Mouse (Mus musculus): ENCODE measurements around the gene Manbal. TPM values are rescaled to one million over a fixed set of nuclear protein-coding genes. Genes with fewer than 3 reads are reported as not detected.

Gene Manbal
- polyA plus RNA-seq, 1 experiment = 64.5 TPM

- Histone ChIP-seq H3K4me3 (no peak overlapping the region), H3K27me3 (ENCODE audit: control insufficient read depth, insufficient read depth, insufficient read length) (no peaks in the 10 kb centered on the region), H3K4me2 (ENCODE audit: low read depth) (no peak overlapping the region), H3K79me2 (ENCODE audit: control insufficient read depth, insufficient read depth) (peaks cover 42% of the 10 kb centered on the region), H3ac (ENCODE audit: control insufficient read depth, insufficient read length) (no peak overlapping the region), H3K36me3 (ENCODE audit: control insufficient read depth, insufficient read depth) (no peaks in the 10 kb centered on the region)
- TF ChIP-seq MYOG (IDR thresholded peaks at IDR 0.05; ENCODE audit: control insufficient read depth in 1 of 3, insufficient read depth in 1 of 3, insufficient read length in 2 of 3, low read depth in 2 of 3) (no peak), USF1 (IDR thresholded peaks at IDR 0.05; ENCODE audit: low read depth) (no peak), POLR2AphosphoS2 (IDR thresholded peaks at IDR 0.05; ENCODE audit: insufficient read length, low read depth) (no peak), POLR2A (IDR thresholded peaks at IDR 0.05; ENCODE audit: insufficient read length, low read depth) (no peak), MAX (IDR thresholded peaks at IDR 0.05; ENCODE audit: low read depth) (no peak), SRF (IDR thresholded peaks at IDR 0.05; ENCODE audit: control insufficient read depth, insufficient read length, low read depth) (no peak), CEBPB (IDR thresholded peaks at IDR 0.05; ENCODE audit: insufficient read depth, poor library complexity, severe bottlenecking) (no peak), MYOD1 (IDR thresholded peaks at IDR 0.05; ENCODE audit: control insufficient read depth in 1 of 3, insufficient read length in 2 of 3, low read depth in 2 of 3) (no peak), REST (IDR thresholded peaks at IDR 0.05; ENCODE audit: insufficient read depth, insufficient read length) (no peak), E2F4 (IDR thresholded peaks at IDR 0.05; ENCODE audit: insufficient read depth) (no peak)
These were observed 61.2 kb downstream of the Manbal start for GRCm38 (mm10) chr2:157428351-157429139.

DNA sequence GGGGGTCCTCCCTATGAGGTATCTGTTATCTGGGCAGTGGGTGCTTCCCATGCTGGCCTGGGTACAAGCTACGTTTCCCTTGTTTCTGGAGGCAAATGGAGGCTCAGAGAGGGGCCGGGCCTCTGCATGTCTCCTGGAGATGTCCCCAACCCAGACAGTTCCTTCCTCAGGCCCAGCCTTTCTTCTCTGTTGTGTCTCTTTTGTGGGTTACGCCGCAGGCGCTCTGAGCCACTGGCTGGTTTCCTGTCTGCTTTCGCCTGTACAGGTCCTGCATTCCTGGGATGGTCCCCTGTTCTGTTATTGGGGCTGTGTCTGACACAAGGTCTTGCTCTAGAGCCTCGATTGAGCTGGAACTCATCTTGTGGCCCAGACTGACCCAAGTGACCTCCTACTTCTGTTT, 62.3 kb downstream of the Manbal start:
- no peak overlapping the region for H3K4me2 ChIP-seq (ENCODE audit: low read depth)
- H3K79me2 ChIP-seq (ENCODE audit: control insufficient read depth, insufficient read depth) = peaks cover 39% of the 10 kb centered on the region
- no peak for TF ChIP-seq MAX (IDR thresholded peaks at IDR 0.05; ENCODE audit: low read depth)
- TF ChIP-seq TCF3 (IDR thresholded peaks at IDR 0.05; ENCODE audit: insufficient read length, low read depth) = no peak
- TF ChIP-seq POLR2AphosphoS2 (IDR thresholded peaks at IDR 0.05; ENCODE audit: insufficient read length, low read depth) = no peak
- no peak for TF ChIP-seq E2F4 (IDR thresholded peaks at IDR 0.05; ENCODE audit: insufficient read depth)
- no peak for TF ChIP-seq REST (IDR thresholded peaks at IDR 0.05; ENCODE audit: insufficient read depth, insufficient read length)
- H3K27me3 ChIP-seq (ENCODE audit: control insufficient read depth, insufficient read depth, insufficient read length) = no peaks in the 10 kb centered on the region
- no peaks in the 10 kb centered on the region for H3K36me3 ChIP-seq (ENCODE audit: control insufficient read depth, insufficient read depth)
- H3ac ChIP-seq (ENCODE audit: control insufficient read depth, insufficient read length) = no peak overlapping the region
- H3K4me3 ChIP-seq = no peak overlapping the region

GRCm38 (mm10) chr2:157430667-157431429, 63.5 kb downstream of the Manbal start:
- Histone ChIP-seq H3K79me2 (ENCODE audit: control insufficient read depth, insufficient read depth) (peaks cover 37% of the 10 kb centered on the region), H3K4me2 (ENCODE audit: low read depth) (no peak overlapping the region), H3K27me3 (ENCODE audit: control insufficient read depth, insufficient read depth, insufficient read length) (no peaks in the 10 kb centered on the region), H3K36me3 (ENCODE audit: control insufficient read depth, insufficient read depth) (no peaks in the 10 kb centered on the region), H3ac (ENCODE audit: control insufficient read depth, insufficient read length) (no peak overlapping the region), H3K4me3 (no peak overlapping the region)
- TF ChIP-seq MAX (IDR thresholded peaks at IDR 0.05; ENCODE audit: low read depth) (no peak), MYOG (IDR thresholded peaks at IDR 0.05; ENCODE audit: control insufficient read depth in 1 of 3, insufficient read depth in 1 of 3, insufficient read length in 2 of 3, low read depth in 2 of 3) (no peak), SRF (IDR thresholded peaks at IDR 0.05; ENCODE audit: control insufficient read depth, insufficient read length, low read depth) (no peak), TCF3 (IDR thresholded peaks at IDR 0.05; ENCODE audit: insufficient read length, low read depth) (no peak), TCF12 (IDR thresholded peaks at IDR 0.05; ENCODE audit: insufficient read depth, poor library complexity, severe bottlenecking) (no peak), MYOD1 (IDR thresholded peaks at IDR 0.05; ENCODE audit: control insufficient read depth in 1 of 3, insufficient read length in 2 of 3, low read depth in 2 of 3) (no peak), USF1 (IDR thresholded peaks at IDR 0.05; ENCODE audit: low read depth) (no peak), POLR2A (IDR thresholded peaks at IDR 0.05; ENCODE audit: insufficient read length, low read depth) (no peak), CEBPB (IDR thresholded peaks at IDR 0.05; ENCODE audit: insufficient read depth, poor library complexity, severe bottlenecking) (no peak), REST (IDR thresholded peaks at IDR 0.05; ENCODE audit: insufficient read depth, insufficient read length) (no peak), POLR2AphosphoS2 (IDR thresholded peaks at IDR 0.05; ENCODE audit: insufficient read length, low read depth) (no peak), E2F4 (IDR thresholded peaks at IDR 0.05; ENCODE audit: insufficient read depth) (no peak)

DNA sequence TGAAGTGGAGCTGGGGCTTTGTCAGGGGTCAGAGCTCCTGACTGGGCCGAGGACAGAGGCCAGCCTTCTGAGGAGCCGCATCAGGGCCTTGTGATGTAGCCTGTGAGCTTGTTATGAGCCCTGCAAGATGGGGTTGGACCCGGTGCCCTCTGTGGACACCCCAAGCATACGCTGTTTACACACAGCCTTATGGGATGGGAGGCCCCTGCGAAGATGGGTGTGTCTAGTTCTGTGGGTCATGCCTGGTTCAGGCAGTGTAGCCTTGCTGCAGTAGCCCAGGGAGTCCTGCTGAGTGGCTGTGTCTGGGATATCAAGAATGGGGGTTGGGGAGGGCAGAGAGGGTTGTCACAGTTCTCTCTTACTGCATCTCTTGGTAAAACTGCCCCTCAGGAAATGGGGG, 64.5 kb downstream of the Manbal start:
- Histone ChIP-seq H3K79me2 (ENCODE audit: control insufficient read depth, insufficient read depth) (peaks cover 38% of the 10 kb centered on the region), H3ac (ENCODE audit: control insufficient read depth, insufficient read length) (no peak overlapping the region), H3K4me2 (ENCODE audit: low read depth) (no peak overlapping the region), H3K36me3 (ENCODE audit: control insufficient read depth, insufficient read depth) (no peaks in the 10 kb centered on the region), H3K4me3 (no peak overlapping the region), H3K27me3 (ENCODE audit: control insufficient read depth, insufficient read depth, insufficient read length) (no peaks in the 10 kb centered on the region)
- no peak for TF ChIP-seq E2F4 (IDR thresholded peaks at IDR 0.05; ENCODE audit: insufficient read depth)
- no peak for TF ChIP-seq REST (IDR thresholded peaks at IDR 0.05; ENCODE audit: insufficient read depth, insufficient read length)
- TF ChIP-seq SRF (IDR thresholded peaks at IDR 0.05; ENCODE audit: control insufficient read depth, insufficient read length, low read depth) = no peak
- TF ChIP-seq MYOG (IDR thresholded peaks at IDR 0.05; ENCODE audit: control insufficient read depth in 1 of 3, insufficient read depth in 1 of 3, insufficient read length in 2 of 3, low read depth in 2 of 3) = no peak
- TF ChIP-seq USF1 (IDR thresholded peaks at IDR 0.05; ENCODE audit: low read depth) = no peak
- no peak for TF ChIP-seq TCF3 (IDR thresholded peaks at IDR 0.05; ENCODE audit: insufficient read length, low read depth)
- no peak for TF ChIP-seq POLR2A (IDR thresholded peaks at IDR 0.05; ENCODE audit: insufficient read length, low read depth)
- no peak for TF ChIP-seq MAX (IDR thresholded peaks at IDR 0.05; ENCODE audit: low read depth)
- no peak for TF ChIP-seq CEBPB (IDR thresholded peaks at IDR 0.05; ENCODE audit: insufficient read depth, poor library complexity, severe bottlenecking)
- no peak for TF ChIP-seq MYOD1 (IDR thresholded peaks at IDR 0.05; ENCODE audit: control insufficient read depth in 1 of 3, insufficient read length in 2 of 3, low read depth in 2 of 3)
- TF ChIP-seq TCF12 (IDR thresholded peaks at IDR 0.05; ENCODE audit: insufficient read depth, poor library complexity, severe bottlenecking) = no peak
- no peak for TF ChIP-seq POLR2AphosphoS2 (IDR thresholded peaks at IDR 0.05; ENCODE audit: insufficient read length, low read depth)
